Mouse (Mus musculus): ENCODE data around the gene Naa38. TPM values are rescaled to one million over a fixed set of nuclear protein-coding genes. Genes with fewer than 3 reads are reported as not detected.

Naa38 gene
- total RNA-seq, 2 experiments from 2014 or later: 109 to 127 TPM

DNA sequence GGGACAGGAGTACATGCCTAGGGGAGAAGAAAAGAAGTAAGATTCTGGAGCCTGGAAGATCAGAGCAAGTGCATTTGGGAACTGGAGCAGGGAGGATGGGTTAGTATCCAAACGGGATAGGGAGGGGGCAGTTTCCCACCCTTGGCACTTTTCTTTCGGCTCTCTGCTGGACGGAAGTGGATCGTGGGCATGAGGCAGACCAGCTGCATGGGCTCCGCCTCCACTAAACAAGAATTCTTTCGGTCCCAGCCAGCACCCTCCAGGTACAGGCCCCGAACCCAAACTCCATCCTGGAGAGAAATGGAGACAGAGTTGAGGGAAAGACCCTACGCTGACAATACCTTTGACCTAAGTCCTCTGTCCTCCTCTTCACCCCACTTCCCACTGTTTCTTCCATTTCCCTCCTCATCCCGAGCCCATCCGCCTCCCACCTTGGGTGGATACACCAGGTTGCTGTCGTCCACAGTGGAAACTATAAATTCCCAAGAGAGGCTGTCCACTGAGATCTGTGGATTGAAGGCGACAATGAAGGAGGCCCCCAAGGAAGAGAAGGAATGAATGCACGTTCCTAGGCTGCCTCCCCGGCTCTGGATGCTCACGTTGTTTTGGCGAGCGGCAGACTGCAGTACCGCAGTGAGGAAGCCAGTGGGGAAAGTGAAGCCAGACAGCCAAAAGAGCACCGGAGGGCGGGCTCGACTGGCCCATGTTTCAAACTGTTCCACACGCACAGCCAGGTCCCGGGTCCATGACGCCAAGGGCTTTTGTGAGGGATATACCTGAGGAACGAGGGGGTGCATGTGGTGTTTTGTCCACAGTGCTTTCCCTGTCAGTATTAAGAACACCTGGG lies 26.1 kb downstream of the Naa38 start:
- TF ChIP-seq CTCF (conservative IDR thresholded peaks at IDR 0.05): no peak
- no peak for DNase-seq (ENCODE audit: low spot score in 2 of 2)
- Histone ChIP-seq H3K27ac (no peak overlapping the region), H3K4me3 (no peak overlapping the region)

DNA sequence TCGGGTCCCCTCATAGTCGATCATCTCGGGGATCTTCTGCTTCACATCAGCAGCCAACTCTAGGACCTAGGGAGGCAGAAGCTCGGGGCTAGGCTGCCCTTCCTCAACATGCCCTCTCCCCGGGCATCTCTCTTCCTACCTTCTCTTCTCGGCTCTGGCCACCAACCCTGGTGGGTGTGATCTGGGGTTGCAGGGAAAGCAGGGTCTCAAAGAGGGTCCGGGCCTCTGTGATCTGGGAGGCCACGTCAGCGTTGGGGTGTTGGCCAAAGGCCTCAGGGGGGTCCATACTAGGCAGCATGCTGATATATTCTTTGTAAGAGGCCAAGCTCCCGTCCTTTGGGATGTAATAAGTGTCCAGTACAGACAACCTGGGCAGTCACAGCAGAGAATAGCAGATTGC lies 27.6 kb downstream of the Naa38 start:
- no peak for TF ChIP-seq CTCF (conservative IDR thresholded peaks at IDR 0.05)
- no peak for DNase-seq (ENCODE audit: low spot score in 2 of 2)
- no peak overlapping the region for H3K27ac ChIP-seq
- no peak overlapping the region for H3K4me3 ChIP-seq

DNA sequence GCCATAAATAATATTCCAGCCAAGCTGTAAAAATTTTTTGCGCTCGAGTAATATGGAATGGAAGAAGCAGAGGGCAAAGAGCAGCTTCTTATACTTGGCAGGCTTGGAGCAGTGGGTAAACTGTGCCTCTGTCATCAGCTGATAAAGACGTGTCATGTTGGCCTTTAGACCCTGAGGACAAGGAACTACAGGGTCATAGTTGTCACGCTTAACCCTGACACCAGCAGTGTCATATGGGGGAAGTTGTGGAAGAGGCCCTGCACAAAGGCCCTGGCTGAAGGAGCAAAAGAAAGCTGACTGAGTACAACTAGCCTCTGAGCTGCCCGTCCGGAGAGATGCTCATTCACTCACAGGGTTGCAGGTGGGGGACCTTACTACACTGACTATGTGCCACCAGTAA lies 28.6 kb downstream of the Naa38 start:
- Histone ChIP-seq H3K4me3 (no peak overlapping the region), H3K27ac (no peak overlapping the region)
- TF ChIP-seq CTCF (conservative IDR thresholded peaks at IDR 0.05): no peak
- no peak for DNase-seq (ENCODE audit: low spot score in 2 of 2)

DNA sequence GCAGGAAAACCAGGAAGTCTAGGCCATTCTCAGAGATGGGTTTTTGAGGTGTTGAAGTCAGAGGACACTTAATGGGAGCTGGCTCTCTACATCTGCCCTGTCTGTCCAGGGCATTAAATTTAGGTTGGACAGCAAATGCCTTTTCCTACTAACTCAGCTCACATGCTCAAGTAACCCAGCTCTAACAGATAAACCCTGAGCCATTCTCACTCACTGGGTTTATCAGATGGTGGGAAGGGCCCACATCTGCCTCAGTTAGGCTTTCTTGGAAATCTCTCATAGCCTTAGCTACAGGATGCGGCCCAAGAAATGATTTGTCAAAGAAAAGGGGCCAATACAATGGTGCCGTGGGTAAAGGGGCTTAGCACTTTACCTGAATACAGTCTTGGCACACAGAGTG lies 31.0 kb downstream of the Naa38 start:
- DNase-seq (ENCODE audit: low spot score in 2 of 2): no peak
- no peak overlapping the region for H3K4me3 ChIP-seq
- H3K27ac ChIP-seq: no peak overlapping the region
- no peak for TF ChIP-seq CTCF (conservative IDR thresholded peaks at IDR 0.05)

DNA sequence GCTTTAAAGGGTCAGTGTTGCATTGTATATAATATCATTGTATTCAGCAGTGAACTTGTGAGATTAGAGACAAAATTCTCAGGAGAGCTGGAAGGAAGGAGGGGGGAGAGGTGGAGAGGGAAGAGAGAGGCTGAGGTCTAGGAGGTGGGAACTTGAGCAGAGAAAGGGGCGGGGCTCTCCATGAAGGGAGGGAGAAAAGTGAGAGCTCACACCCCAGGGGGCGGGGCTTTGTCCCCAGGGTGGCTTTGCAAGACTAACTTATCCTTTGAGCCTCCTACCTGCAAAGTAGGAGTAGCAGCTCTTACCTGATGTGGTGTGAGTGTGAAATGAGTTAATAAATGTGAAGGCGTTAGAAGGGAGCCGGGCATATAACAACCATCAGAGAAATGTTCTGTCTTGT lies 33.5 kb downstream of the Naa38 start:
- DNase-seq (ENCODE audit: low spot score in 2 of 2): no peak
- H3K27ac ChIP-seq: no peak overlapping the region
- no peak for TF ChIP-seq CTCF (conservative IDR thresholded peaks at IDR 0.05)

DNA sequence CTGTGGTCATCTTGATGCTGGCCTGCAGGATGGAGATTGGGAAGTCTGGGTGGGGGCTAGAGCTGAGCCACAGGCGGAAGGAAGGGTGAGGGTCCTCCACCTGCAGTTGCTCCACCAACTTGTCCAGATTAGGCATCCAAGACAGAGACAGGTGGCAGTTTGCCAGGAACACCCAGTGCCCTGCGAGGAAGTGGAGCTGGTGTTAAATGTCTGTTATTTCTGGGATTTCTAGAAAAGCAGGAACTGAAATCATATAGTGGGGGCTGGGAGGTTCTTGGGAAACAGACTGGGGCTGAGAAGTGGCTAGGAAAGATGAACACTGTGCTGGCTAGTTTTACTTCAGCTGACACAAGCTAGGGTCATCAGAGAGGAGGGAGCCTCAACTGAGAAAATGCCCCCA lies 34.0 kb downstream of the Naa38 start:
- no peak for TF ChIP-seq CTCF (conservative IDR thresholded peaks at IDR 0.05)
- DNase-seq (ENCODE audit: low spot score in 2 of 2): no peak
- Histone ChIP-seq H3K27ac (no peak overlapping the region), H3K4me3 (no peak overlapping the region)

More for the DNA sequence above, 33.5 kb downstream of the Naa38 start:
- H3K4me3 ChIP-seq: no peak overlapping the region

DNA sequence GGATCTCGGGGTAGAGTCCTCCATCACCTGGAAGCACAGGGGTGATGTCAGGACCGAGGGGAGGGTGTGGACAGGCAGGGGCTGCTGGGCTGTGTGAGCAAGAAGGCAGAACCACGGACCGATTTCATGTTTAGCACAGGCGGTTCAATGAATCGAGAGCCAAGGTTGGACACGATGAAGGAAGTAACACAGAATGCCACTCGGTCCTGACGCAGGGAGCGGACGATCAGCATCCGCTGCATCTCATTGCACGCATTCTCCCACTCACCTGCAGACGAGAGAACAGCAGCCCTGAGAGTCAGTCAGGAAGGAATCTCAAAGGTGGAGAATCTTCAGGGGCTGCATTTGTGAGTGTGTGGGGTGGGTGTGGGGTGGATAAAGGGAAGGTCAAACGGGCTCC lies 35.3 kb downstream of the Naa38 start:
- TF ChIP-seq CTCF (conservative IDR thresholded peaks at IDR 0.05): no peak
- H3K4me3 ChIP-seq: no peak overlapping the region
- no peak for DNase-seq (ENCODE audit: low spot score in 2 of 2)
- no peak overlapping the region for H3K27ac ChIP-seq

DNA sequence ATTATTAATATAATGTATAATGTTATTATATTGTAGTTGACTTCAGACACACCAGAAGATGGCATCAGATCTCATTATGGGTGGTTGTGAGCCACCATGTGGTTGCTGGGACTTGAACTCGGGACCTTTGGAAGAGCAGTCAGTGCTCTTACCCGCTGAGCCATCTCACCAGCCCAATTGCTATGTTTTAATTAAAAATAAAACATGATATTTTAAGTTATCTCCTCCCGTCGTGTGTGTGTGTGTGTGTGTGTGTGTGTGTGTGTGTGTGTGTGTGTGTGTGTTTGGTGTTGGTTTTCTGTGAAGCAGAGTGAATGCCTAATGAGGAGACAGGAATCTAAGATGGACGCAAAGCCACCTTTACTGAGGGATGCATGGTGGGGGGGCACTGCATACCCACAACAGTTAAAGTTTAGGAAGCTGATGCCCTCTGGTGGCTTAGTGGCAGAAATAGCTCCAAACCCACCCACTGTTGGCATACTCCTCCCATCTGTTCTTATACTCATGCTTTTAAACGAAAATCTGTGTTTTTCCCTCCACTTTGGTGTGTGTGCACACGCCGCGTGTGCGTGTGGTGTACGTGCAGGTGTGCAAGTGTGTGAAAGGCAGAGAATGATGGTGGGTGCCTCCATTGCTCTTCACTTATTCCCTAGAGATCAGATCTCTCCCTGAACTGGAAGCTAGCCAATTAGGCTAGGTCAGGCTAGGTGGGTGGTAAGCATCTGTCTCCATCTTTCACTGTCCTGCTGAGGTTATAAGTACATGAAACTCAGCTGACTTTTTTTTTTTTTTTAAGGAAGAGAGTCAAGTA lies 36.7 kb downstream of the Naa38 start:
- no peak overlapping the region for H3K4me3 ChIP-seq
- peak; percentile 81 for TF ChIP-seq CTCF (conservative IDR thresholded peaks at IDR 0.05)
- no peak overlapping the region for H3K27ac ChIP-seq
- peak; percentile 73 to 85 for DNase-seq (ENCODE audit: low spot score in 2 of 2)

DNA sequence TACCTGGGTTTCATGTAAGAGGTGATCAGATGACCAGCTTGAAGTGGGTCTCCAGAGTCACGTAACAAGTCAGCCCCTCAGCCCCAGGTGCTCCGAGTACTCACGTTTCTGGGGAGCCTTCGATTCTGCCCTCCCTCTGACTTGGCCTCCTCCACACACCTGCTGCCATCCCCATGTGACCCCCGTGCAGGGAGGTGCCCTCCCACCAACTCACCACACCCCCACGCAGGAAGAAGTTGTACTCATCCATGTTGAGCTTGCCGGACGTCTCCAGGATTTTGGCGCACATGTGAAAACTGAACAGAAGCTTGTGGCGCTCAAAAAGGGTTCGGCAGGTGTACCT lies 37.3 kb downstream of the Naa38 start:
- DNase-seq (ENCODE audit: low spot score in 2 of 2): no peak
- no peak overlapping the region for H3K27ac ChIP-seq
- TF ChIP-seq CTCF (conservative IDR thresholded peaks at IDR 0.05): no peak
- no peak overlapping the region for H3K4me3 ChIP-seq

DNA sequence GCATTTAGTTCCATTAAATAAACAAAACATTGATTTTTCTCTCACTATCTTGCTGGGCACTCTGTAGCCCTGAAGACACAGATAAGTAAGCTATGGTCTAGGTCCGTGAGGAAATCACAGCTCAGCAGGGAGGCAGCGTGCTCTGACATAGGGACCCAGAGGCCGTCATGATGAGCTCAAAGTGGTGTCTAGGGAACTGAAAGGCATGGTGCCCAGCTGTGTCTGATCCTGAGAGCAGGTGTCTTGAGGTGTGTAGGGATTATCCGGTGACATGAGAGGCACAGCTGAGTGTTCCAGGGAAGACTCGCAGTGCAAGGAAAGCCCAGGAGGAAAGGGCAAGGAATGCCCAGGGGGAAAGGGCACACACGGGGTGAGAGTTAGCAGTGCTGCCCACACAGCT lies 37.9 kb downstream of the Naa38 start:
- no peak overlapping the region for H3K27ac ChIP-seq
- no peak for TF ChIP-seq CTCF (conservative IDR thresholded peaks at IDR 0.05)
- DNase-seq (ENCODE audit: low spot score in 2 of 2): no peak
- H3K4me3 ChIP-seq: no peak overlapping the region

DNA sequence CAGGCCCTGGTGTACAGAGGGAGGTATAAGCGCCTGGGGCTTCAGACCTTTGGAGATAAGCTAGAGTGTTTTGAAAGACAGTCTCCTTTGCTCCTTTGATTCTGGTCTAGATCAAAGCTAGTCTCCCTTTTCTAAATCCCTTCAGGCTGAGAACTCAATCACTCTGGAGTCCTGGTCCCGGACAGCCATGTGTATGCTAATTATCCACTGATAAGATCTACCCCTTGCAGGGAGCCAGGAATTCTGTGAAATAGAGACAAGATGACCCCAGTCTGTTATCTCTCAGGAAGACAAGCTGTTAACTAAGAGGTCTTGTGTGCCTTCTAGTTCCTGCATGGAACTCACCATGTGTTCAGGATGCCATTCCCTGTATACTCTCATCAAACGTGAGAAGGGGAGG lies 42.0 kb downstream of the Naa38 start:
- TF ChIP-seq CTCF (conservative IDR thresholded peaks at IDR 0.05): no peak
- DNase-seq (ENCODE audit: low spot score in 2 of 2): no peak
- Histone ChIP-seq H3K4me3 (no peak overlapping the region), H3K27ac (no peak overlapping the region)

DNA sequence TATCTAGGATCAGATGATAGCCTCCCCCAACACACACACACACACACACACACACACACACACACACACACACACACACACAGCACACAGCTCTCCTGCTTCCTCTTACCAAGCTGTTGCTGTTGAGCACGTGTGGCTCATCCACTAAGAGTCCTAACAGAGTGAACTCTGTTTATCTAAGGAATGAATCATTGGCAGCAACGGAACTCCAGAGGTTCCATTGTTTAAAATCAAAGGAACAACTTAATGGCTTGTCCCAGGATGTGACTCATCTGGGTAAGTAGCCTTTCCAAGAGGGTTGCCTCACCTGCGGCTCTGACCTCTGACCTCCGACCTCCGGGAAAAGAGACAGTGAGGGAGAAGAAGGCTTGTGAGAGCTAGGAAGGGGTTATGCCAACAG lies 48.0 kb downstream of the Naa38 start:
- H3K4me3 ChIP-seq: no peak overlapping the region
- DNase-seq (ENCODE audit: low spot score in 2 of 2): no peak
- no peak overlapping the region for H3K27ac ChIP-seq
- TF ChIP-seq CTCF (conservative IDR thresholded peaks at IDR 0.05): no peak

Other genes starting within 250 kb of the Naa38 start
- 10 to 100 TPM in 1 of 2 experiments, 1 to 10 TPM in 1; 8.7 to 12.2 TPM for gene Alox12b, start 238.5 kb upstream of the Naa38 start, total RNA-seq (2021)
- 1 to 10 TPM; 7.5 to 8.2 TPM for gene Alox8, start 197.6 kb upstream of the Naa38 start, total RNA-seq (2021)
- 1 to 10 TPM; 2.1 to 2.3 TPM for gene Gucy2e, start 158.5 kb upstream of the Naa38 start, total RNA-seq (2021)
- gene Cntrob, start 71.7 kb upstream of the Naa38 start, total RNA-seq (2021): 10 to 100 TPM; 13.9 to 17.8 TPM
- 10 to 100 TPM; 63.0 to 63.5 TPM for gene Trappc1, start 71.5 kb upstream of the Naa38 start, total RNA-seq (2021)
- 10 to 100 TPM; 20.6 to 26.1 TPM for gene Kcnab3, start 69.2 kb upstream of the Naa38 start, total RNA-seq (2021)
- 100 to 1,000 TPM; 110 to 117 TPM for gene Rnf227, start 55.0 kb upstream of the Naa38 start, total RNA-seq (2021)
- gene Chd3, start 26.1 kb upstream of the Naa38 start, total RNA-seq (2021): 100 to 1,000 TPM; 541 to 561 TPM
- gene Cyb5d1, start 144 bp downstream of the Naa38 start, total RNA-seq (2021): 10 to 100 TPM; 43.6 to 45.0 TPM
- 1 to 10 TPM; 2.6 to 5.0 TPM for gene Tmem88, start 2.7 kb downstream of the Naa38 start, total RNA-seq (2021)
- 10 to 100 TPM; 34.3 to 40.9 TPM for gene Kdm6b, start 18.2 kb downstream of the Naa38 start, total RNA-seq (2021)
- gene Dnah2, start 153.6 kb downstream of the Naa38 start, total RNA-seq (2021): 1 to 10 TPM; 4.6 to 5.2 TPM
- gene Efnb3, start 164.7 kb downstream of the Naa38 start, total RNA-seq (2021): 100 to 1,000 TPM; 113 to 116 TPM
- 10 to 100 TPM; 12.0 to 14.3 TPM for gene Wrap53, start 184.8 kb downstream of the Naa38 start, total RNA-seq (2021)
- 10 to 100 TPM; 28.5 to 32.3 TPM for gene Trp53, start 184.9 kb downstream of the Naa38 start, total RNA-seq (2021)
- 100 to 1,000 TPM; 391 to 411 TPM for gene Atp1b2, start 210.5 kb downstream of the Naa38 start, total RNA-seq (2021)
- not detected for gene Shbg, start 222.4 kb downstream of the Naa38 start, total RNA-seq (2021)
- gene Sat2, start 226.5 kb downstream of the Naa38 start, total RNA-seq (2021): 10 to 100 TPM; 15.1 to 15.6 TPM
- 100 to 1,000 TPM; 138 to 143 TPM for gene Fxr2, start 237.5 kb downstream of the Naa38 start, total RNA-seq (2021)